Mouse (Mus musculus) stomach, postnatal 0 days (tissue): Measurements from ENCODE around the gene Capn5. TPM values are rescaled to one million over a fixed set of nuclear protein-coding genes. Genes with fewer than 3 reads are reported as not detected.
A peak's percentile ranks its signal among the peaks of the same experiment; 100 is the strongest.

Experiments used
- ATAC-seq: fragments of 200-750 bp; cut with Nextera tagmentation; 2 replicates; pipeline ENCODE4 v1.8.0; 2017; ENCODE audit not compliant: low FRiP score, low TSS enrichment
- DNase-seq: peaks from one replicate; pipeline ENCODE4 v3.0.0-alpha.2; 2016; ENCODE audit warnings: low spot score
- H3K27ac ChIP-seq: fragments of 300-500 bp; sonication (generic); replicated peaks from 2 replicates; pipeline ENCODE4 v1.5.1; 2014; ENCODE audit warnings: mild to moderate bottlenecking, control low read depth
- H3K27me3 ChIP-seq: fragments of 300-500 bp; sonication (generic); 2 replicates; pipeline ENCODE4 v1.6.1; 2014; ENCODE audit warnings: low read length; ENCODE audit not compliant: control insufficient read depth, insufficient read depth
- H3K36me3 ChIP-seq: fragments of 300-500 bp; sonication (generic); 2 replicates; pipeline ENCODE4 v1.6.1; 2014; ENCODE audit warnings: low read length, mixed read lengths; ENCODE audit not compliant: control insufficient read depth, insufficient read depth
- H3K4me1 ChIP-seq: fragments of 300-500 bp; sonication (generic); replicated peaks from 2 replicates; pipeline ENCODE4 v1.6.1; 2014; ENCODE audit warnings: antibody characterized with exemption; ENCODE audit not compliant: control insufficient read depth, insufficient read depth
- H3K4me2 ChIP-seq: fragments of 300-500 bp; sonication (generic); replicated peaks from 2 replicates; pipeline ENCODE4 v1.6.1; 2014; ENCODE audit warnings: low read depth, mild to moderate bottlenecking, control low read depth, moderate library complexity
- H3K4me3 ChIP-seq: fragments of 300-500 bp; sonication (generic); 2 replicates; pipeline ENCODE4 v1.5.1; 2014; ENCODE audit warnings: low read depth, low read length, control low read depth
- H3K9ac ChIP-seq: fragments of 300-500 bp; sonication (generic); 2 replicates; pipeline ENCODE4 v1.6.1; 2014; ENCODE audit warnings: mild to moderate bottlenecking, low read length, control low read depth, mixed read lengths
- H3K9me3 ChIP-seq: fragments of 300-500 bp; sonication (generic); 2 replicates; pipeline ENCODE4 v1.6.1; 2016; ENCODE audit warnings: low read length; ENCODE audit not compliant: control insufficient read depth
- CTCF ChIP-seq: IDR thresholded peaks from 2 replicates; pipeline ENCODE4 v1.5.1; 2016; ENCODE audit warnings: antibody characterized with exemption, low read depth, mild to moderate bottlenecking, moderate library complexity
- EP300 ChIP-seq: optimal IDR thresholded peaks from 2 replicates; pipeline ENCODE3; 2016; ENCODE audit warnings: antibody characterized with exemption
- WGBS: fragments of 180-500 bp; shearing (Covaris S2); extraction: QIAGEN DNeasy Blood & Tissue Kit; methylation state at CpG from one replicate; pipeline ENCODE4 v1.1.7; 2014; 5-methylcytosine and 5-hydroxymethylcytosine counted together
- polyA plus RNA-seq: library from polyadenylated mRNA; unstranded; fragments of >200 nt; fragmentation: Nextera tagmentation; extraction: Ambion mirVana; gene quantifications from 2 replicates; pipeline ENCODE4 v1.2.1, GENCODE M21; 2015

The Capn5 gene
- polyA plus RNA-seq, 1 experiment from 2014 or later, result 13.2 TPM

GRCm38 (mm10) chr7:98199381-98199780, 21.3 kb upstream of the Capn5 start, which contains the start of gene B3gnt6:
B3gnt6 (minus strand) TSS chr7:98199481.
- TF ChIP-seq EP300 (no peak), CTCF (no peak)
- Histone ChIP-seq H3K9ac (no peak within 1 kb of the TSS), H3K4me3 (no peak within 1 kb of the TSS), H3K4me2 (no peak within 1 kb of the TSS), H3K27me3 (0 out of 2 replicates have a peak, but pooled peaks cover 1% of the 10 kb centered on the region), H3K9me3 (no peaks in the 10 kb centered on the region), H3K27ac (no peak within 1 kb of the TSS), H3K4me1 (no peaks in the 10 kb centered on the region), H3K36me3 (no peaks in the 10 kb centered on the region)
- DNase-seq (no peak), ATAC-seq (no peak)
- 83% methylated on average over 4 of the region's 4 CpGs for WGBS

DNA sequence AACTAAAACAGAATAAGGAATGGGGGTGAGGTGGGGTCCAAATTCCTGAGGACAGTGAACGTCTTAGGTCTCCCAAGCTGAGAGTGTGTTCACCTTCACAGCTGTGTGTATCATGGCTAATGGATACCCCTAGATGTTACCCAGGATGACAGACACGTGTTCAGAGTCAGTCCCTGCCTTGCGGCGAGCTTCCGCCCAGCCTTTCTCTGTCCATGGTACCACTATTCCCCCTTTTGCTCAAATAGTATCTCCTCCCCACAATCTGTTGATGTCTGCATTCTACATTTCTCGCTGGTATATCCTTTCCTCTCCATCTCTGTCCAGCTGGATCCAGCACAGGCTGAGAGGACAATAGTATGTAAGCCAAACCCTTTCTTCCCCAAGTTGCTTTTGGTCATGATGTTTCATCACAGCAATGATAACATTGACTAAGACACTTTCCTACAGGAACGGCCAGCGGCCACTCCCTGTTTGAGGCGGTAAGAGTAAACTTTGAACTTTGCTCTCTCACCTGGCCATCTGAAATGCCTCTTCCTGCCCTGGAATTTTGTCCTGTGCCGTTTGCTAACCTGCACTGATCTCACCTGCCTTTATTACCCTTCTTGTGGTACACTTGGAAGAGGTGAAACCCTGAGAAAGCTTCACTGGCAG, 17.2 kb upstream of the Capn5 start:
- 30% methylated on average over 10 of the region's 10 CpGs for WGBS
- H3K4me3 ChIP-seq, result no peak overlapping the region

DNA sequence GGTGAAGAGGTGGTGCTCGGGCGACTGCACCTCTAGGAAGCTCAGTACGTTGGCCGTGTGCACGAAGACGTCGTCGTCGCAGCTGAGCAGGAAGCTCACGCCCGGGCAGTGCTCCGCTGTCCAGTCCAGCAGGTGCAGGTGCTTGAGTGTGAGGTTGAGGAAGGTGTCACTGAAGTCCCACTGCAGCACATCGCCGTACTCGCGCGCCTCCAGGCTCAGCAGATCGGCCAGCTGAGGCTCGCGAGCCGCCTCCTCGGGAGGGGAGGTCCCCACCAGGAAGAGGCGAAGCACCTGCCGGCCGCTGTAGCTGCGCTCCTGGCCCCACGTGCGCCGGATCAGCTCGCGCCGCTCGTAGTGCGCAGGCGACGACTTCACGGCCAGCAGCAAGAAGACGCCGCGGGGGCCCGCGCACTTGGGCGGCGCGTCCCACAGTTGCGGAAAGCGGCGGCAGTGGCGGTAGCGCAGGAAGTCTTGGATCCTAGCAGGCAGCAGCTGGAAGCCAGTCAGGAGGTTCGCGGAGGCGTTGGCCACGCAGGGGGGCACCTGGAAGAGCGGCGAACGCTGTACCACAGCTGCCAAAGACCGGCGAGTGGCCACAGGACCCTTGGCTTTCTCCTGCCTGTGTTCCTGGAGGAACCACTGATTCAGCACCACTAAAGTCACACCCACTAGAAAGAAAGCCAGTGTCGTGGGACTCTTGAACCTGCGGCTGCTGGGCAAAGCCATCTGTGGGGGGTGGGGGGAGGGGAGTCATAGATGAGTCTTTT, 16.1 kb upstream of the Capn5 start:
- peak; percentile 59 for ATAC-seq
- no peak for TF ChIP-seq EP300
- TF ChIP-seq CTCF, result no peak
- Histone ChIP-seq H3K9me3 (no peaks in the 10 kb centered on the region), H3K27ac (no peak overlapping the region), H3K9ac (no peak overlapping the region), H3K4me2 (peak overlapping the region; percentile 56), H3K27me3 (peaks cover 22% of the 10 kb centered on the region; the same call in 1 of the 2 replicates), H3K4me3 (peak overlapping the region; percentile 35), H3K36me3 (no peaks in the 10 kb centered on the region), H3K4me1 (peaks cover 4% of the 10 kb centered on the region)
- peak; percentile 57 for DNase-seq
- WGBS, result 2% methylated on average over 61 of the region's 61 CpGs

More for the DNA sequence above, 17.2 kb upstream of the Capn5 start:
- Histone ChIP-seq H3K27me3 (peaks cover 22% of the 10 kb centered on the region; the same call in 1 of the 2 replicates), H3K9ac (no peak overlapping the region), H3K9me3 (no peaks in the 10 kb centered on the region), H3K4me2 (no peak overlapping the region), H3K36me3 (no peaks in the 10 kb centered on the region), H3K4me1 (peaks cover 4% of the 10 kb centered on the region), H3K27ac (no peak overlapping the region)
- TF ChIP-seq CTCF (no peak), EP300 (no peak)
- DNase-seq (no peak), ATAC-seq (no peak)

- Histone ChIP-seq H3K27ac (no peak overlapping the region), H3K36me3 (no peaks in the 10 kb centered on the region), H3K4me3 (peak overlapping the region; percentile 35), H3K9ac (no peak overlapping the region), H3K4me1 (peaks cover 4% of the 10 kb centered on the region), H3K9me3 (no peaks in the 10 kb centered on the region), H3K27me3 (peaks cover 22% of the 10 kb centered on the region; the same call in 1 of the 2 replicates), H3K4me2 (peak overlapping the region; percentile 56)
- peak; percentile 47 for ATAC-seq
- peak; percentile 66 for TF ChIP-seq CTCF
- no peak for TF ChIP-seq EP300
- 7% methylated on average over 36 of the region's 36 CpGs for WGBS
- peak; percentile 44 for DNase-seq
Measured at GRCm38 (mm10) chr7:98193515-98194025, 15.5 kb upstream of the Capn5 start.

- H3K4me3 ChIP-seq, result no peak overlapping the region
- H3K36me3 ChIP-seq, result no peaks in the 10 kb centered on the region
- H3K27ac ChIP-seq, result no peak overlapping the region
- ATAC-seq (0 out of 2 replicates have a peak, but pooled peaks have one; percentile 30), DNase-seq (peak; percentile 81)
- 64% methylated on average over 17 of the region's 17 CpGs for WGBS
- no peak overlapping the region for H3K9ac ChIP-seq
- H3K9me3 ChIP-seq, result no peaks in the 10 kb centered on the region
- no peak for TF ChIP-seq EP300
- peak; percentile 81 for TF ChIP-seq CTCF
- no peak overlapping the region for H3K4me2 ChIP-seq
- H3K4me1 ChIP-seq, result peaks cover 4% of the 10 kb centered on the region
- H3K27me3 ChIP-seq, result peaks cover 22% of the 10 kb centered on the region; the same call in 1 of the 2 replicates
Measured at GRCm38 (mm10) chr7:98191571-98192250, 13.6 kb upstream of the Capn5 start.
